Mouse (Mus musculus) G1E (cell line): ENCODE results near the gene Cfd. TPM values are rescaled to one million over a fixed set of nuclear protein-coding genes. Genes with fewer than 3 reads are reported as not detected.

Experiments used
- ATAC-seq: 2 replicates; pipeline ENCODE4 v1.8.0; 2016; ENCODE audit warnings: mild to moderate bottlenecking; ENCODE audit not compliant: insufficient number of reproducible peaks, poor library complexity, low FRiP score, severe bottlenecking; ENCODE audit errors: extremely low read depth
- DNase-seq: peaks from one replicate; pipeline ENCODE4 v3.0.0; 2012; ENCODE audit warnings: low spot score
- H3K27me3 ChIP-seq: 2 replicates; pipeline ENCODE4 v1.6.1; 2012; ENCODE audit warnings: mild to moderate bottlenecking, low read length, inconsistent platforms; ENCODE audit not compliant: insufficient read depth
- H3K36me3 ChIP-seq: replicated peaks from 2 replicates; pipeline ENCODE3; 2012; ENCODE audit warnings: mild to moderate bottlenecking, inconsistent platforms
- H3K4me1 ChIP-seq: 2 replicates; pipeline ENCODE4 v1.6.1; 2012; ENCODE audit warnings: low read depth, low read length, inconsistent platforms, mixed read lengths; ENCODE audit not compliant: insufficient read depth
- H3K4me3 ChIP-seq: 2 replicates; pipeline ENCODE4 v1.5.1; 2012; ENCODE audit warnings: low read depth, mild to moderate bottlenecking, inconsistent platforms, low read length, moderate library complexity, mixed read lengths
- H3K9me3 ChIP-seq: replicated peaks from 2 replicates; pipeline ENCODE4 v1.6.1; 2012; ENCODE audit warnings: inconsistent platforms
- CTCF ChIP-seq: IDR thresholded peaks from 2 replicates; pipeline ENCODE4 v1.5.1; 2012; ENCODE audit warnings: low read depth, low read length, inconsistent platforms, mixed read lengths
- GATA1 ChIP-seq: IDR thresholded peaks from 2 replicates; pipeline ENCODE4 v1.6.1; 2012; ENCODE audit warnings: borderline replicate concordance, low read length, inconsistent platforms, mixed read lengths
- GATA2 ChIP-seq: IDR thresholded peaks from 2 replicates; pipeline ENCODE4 v1.6.1; 2012; ENCODE audit warnings: low read depth, low read length, inconsistent platforms, borderline replicate concordance
- POLR2AphosphoS5 ChIP-seq: IDR thresholded peaks from 2 replicates; pipeline ENCODE4 v1.6.1; 2012; ENCODE audit warnings: low read depth, low read length, inconsistent platforms; ENCODE audit not compliant: insufficient replicate concordance
- TAL1 ChIP-seq: conservative IDR thresholded peaks from 2 replicates; pipeline ENCODE4 v1.6.1; 2012; ENCODE audit warnings: low read depth, low read length, inconsistent platforms, mixed read lengths
- polyA plus RNA-seq: library from polyadenylated mRNA; stranded (reverse); fragments of >175 nt; gene quantifications from 2 replicates; pipeline ENCODE4 v1.2.3, GENCODE M21; 2012
- total RNA-seq, 2 experiments: library from RNA; stranded (forward) in 1 of 2; stranded (reverse) in 1 of 2; fragments of 200-1000 nt in 1 of 2; fragments of >200 nt in 1 of 2; fragmentation: Nextera tagmentation in 1 of 2; gene quantifications; 2 replicates each; pipeline ENCODE4 v1.2.3; 2014 to 2017

Gene Cfd
- total and polyA plus RNA-seq, 3 experiments, result not detected

- ATAC-seq, result no peak
- peaks cover 98% of the 10 kb centered on the region for H3K36me3 ChIP-seq
These were observed 43.2 kb downstream of the Cfd start for GRCm38 (mm10) chr10:79933861-79934260.

GRCm38 (mm10) chr10:79934272-79934721, 43.6 kb downstream of the Cfd start:
- Histone ChIP-seq H3K4me1 (peaks cover 96% of the 10 kb centered on the region), H3K4me3 (peak overlapping the region; percentile 33; the same call in 1 of the 2 replicates), H3K27me3 (no peaks in the 10 kb centered on the region), H3K36me3 (peaks cover 100% of the 10 kb centered on the region), H3K9me3 (no peaks in the 10 kb centered on the region)
- ATAC-seq (no peak), DNase-seq (no peak)
- TF ChIP-seq GATA1 (no peak), CTCF (no peak), POLR2AphosphoS5 (no peak), TAL1 (no peak), GATA2 (no peak)

More at GRCm38 (mm10) chr10:79933861-79934260, 43.2 kb downstream of the Cfd start:
- no peak overlapping the region for H3K4me3 ChIP-seq
- peaks cover 96% of the 10 kb centered on the region for H3K4me1 ChIP-seq
- no peak for DNase-seq
- no peaks in the 10 kb centered on the region for H3K9me3 ChIP-seq
- H3K27me3 ChIP-seq, result no peaks in the 10 kb centered on the region
- TF ChIP-seq CTCF (no peak), TAL1 (no peak), GATA1 (no peak), POLR2AphosphoS5 (no peak), GATA2 (no peak)

DNA sequence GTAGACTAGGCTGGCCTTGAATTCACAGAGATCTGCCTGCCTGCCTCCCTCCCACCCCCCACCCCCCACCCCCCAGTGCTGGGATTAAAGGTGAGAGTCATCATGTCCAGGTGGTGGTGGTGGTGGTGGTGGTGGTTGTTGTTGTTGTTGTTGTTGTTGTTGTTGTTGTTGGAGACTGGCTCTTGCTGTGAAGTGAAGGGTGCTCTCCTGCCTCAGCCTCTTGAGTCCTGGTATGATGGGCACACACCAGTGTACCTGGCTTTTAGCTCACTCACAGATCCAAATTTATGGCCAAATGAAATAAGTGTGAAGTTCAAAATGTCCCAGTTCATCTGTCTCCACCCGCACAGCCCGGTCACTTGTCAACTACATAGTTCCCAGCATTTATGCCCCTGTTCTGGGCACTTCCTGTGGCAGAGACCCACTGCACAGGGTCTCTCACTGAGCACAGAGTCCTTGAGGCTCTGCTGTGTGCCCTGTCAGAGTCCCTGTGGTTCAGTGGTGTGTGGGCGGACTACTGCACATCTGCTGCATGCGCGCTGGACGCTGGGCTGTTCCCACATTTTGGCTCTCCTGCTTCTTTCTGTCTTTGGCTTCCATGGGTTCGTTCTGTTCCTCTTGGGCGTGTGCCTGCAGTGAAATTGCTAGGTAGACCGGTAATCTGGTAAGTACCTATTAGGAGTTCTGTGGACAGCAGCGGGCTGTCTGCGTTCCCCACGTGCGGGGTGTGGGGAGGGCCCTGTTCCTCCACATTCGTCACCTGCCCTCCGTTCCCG, 44.3 kb downstream of the Cfd start:
- H3K4me3 ChIP-seq, result no peak overlapping the region
- no peak for TF ChIP-seq GATA1
- TF ChIP-seq TAL1, result no peak
- TF ChIP-seq POLR2AphosphoS5, result no peak
- no peak for TF ChIP-seq GATA2
- TF ChIP-seq CTCF, result no peak
- peaks cover 100% of the 10 kb centered on the region for H3K36me3 ChIP-seq
- no peaks in the 10 kb centered on the region for H3K27me3 ChIP-seq
- H3K4me1 ChIP-seq, result peaks cover 96% of the 10 kb centered on the region
- no peak; the same call in 1 of the 2 replicates for ATAC-seq
- H3K9me3 ChIP-seq, result no peaks in the 10 kb centered on the region
- no peak for DNase-seq

DNA sequence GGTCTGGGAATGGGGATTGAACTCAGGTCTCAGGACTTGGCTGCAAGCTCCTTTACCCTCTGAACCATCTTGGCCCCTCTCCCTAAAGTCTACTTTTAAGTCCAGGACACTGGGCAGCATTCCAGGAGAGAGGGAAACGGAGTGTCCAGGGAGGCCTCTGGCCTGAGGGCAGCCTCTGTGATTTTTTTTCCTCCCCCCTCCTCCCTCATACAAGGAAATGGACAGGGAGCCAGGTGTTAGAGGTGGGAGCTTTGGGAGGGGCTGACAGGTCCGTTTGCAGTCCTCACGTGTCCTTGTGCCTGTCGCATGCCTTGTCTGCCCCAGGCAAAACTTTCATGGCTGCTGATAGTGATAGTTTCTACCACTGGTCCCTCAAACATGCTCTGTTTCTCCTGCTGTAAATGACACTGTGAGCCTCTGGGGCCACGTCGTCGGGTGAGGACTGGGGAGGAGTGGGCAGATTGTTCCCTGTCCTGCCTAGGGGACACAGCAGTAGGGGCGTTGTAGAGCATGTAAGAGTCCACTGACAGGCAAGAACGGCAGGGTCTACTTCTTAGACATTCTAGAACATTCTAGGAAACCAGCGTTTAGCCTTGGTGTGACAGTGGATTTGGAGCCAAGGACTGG, 45.7 kb downstream of the Cfd start:
- Histone ChIP-seq H3K4me3 (no peak overlapping the region), H3K27me3 (no peaks in the 10 kb centered on the region), H3K36me3 (peaks cover 100% of the 10 kb centered on the region), H3K4me1 (peaks cover 96% of the 10 kb centered on the region), H3K9me3 (no peaks in the 10 kb centered on the region)
- ATAC-seq (no peak), DNase-seq (no peak)
- TF ChIP-seq GATA2 (no peak), GATA1 (no peak), POLR2AphosphoS5 (no peak), CTCF (no peak), TAL1 (no peak)

GRCm38 (mm10) chr10:79936911-79937441, 46.3 kb downstream of the Cfd start:
- no peak for TF ChIP-seq TAL1
- TF ChIP-seq GATA2, result no peak
- TF ChIP-seq GATA1, result no peak
- TF ChIP-seq POLR2AphosphoS5, result no peak
- TF ChIP-seq CTCF, result no peak
- Histone ChIP-seq H3K9me3 (no peaks in the 10 kb centered on the region), H3K4me3 (peak overlapping the region; percentile 31; the same call in 1 of the 2 replicates), H3K27me3 (no peaks in the 10 kb centered on the region), H3K4me1 (peaks cover 96% of the 10 kb centered on the region), H3K36me3 (peaks cover 100% of the 10 kb centered on the region)
- ATAC-seq (no peak), DNase-seq (peak; percentile 59)
